Mouse (Mus musculus): ENCODE data around the gene Lpcat2.

DNA sequence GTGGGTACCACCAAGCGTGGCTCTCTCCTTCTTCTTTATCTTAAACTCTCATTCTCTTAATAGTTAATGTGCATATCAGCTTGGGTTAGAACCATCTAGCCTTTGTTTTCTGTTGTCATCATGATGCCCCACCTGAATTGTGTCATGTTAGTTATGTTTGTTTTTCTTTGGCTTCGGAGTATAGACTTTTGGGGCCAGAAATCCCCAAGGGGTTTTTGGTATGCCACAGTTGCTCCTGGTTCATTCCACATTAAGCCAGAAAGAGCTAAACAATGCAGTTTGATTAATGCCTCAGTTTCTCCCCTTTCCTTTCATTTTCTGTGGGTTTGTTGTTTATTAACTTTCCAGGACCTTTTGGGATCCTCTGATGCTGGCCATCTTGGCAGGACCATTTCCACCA is 53.3 kb downstream of the Lpcat2 start:
- TF ChIP-seq CTCF (IDR thresholded peaks at IDR 0.05; ENCODE audit: control insufficient read depth, insufficient read depth, low read length) (no peak), POLR2A (IDR thresholded peaks at IDR 0.05; ENCODE audit: borderline replicate concordance, control insufficient read depth, low read depth, low read length) (no peak)
